Mouse (Mus musculus) cortical plate, adult 2 months (tissue): Measurements from ENCODE around the gene Stx7.

Source experiments
- CTCF ChIP-seq: fragments of 200-500 bp; IDR thresholded peaks from 2 replicates; pipeline ENCODE4 v1.5.1; 2011; ENCODE audit warnings: mild to moderate bottlenecking, control low read depth, low read length; ENCODE audit not compliant: insufficient read depth; ENCODE audit errors: extremely low read depth
- POLR2A ChIP-seq: fragments of 200-500 bp; IDR thresholded peaks from 2 replicates; pipeline ENCODE4 v1.6.1; 2011; ENCODE audit warnings: mild to moderate bottlenecking, low read length, control low read depth; ENCODE audit not compliant: insufficient read depth; ENCODE audit errors: extremely low read depth

DNA sequence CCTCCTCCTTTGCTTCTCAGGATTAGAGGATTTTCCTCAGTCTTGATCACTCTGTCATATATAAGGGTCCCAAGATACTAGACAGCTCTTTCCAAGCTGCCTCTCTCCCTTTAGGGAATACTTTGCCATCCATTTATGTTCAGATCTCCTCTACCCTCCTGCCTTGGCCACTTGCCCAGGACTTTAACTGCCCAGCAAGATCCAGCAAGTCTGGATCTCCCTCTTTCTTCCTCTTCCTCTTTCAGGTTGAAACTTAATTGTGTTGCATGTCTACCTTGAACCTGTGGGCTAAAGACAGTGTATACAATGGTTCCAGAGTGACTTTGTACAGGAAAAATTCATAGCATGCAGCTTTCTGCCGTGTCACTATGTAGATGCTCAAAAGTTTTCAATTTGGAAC, 19.8 kb downstream of the Stx7 start:
- TF ChIP-seq POLR2A (no peak), CTCF (no peak)
